Mouse (Mus musculus): ENCODE data around the gene Tnip1.
"Not testable (repeated sequence)": the region's sequence is repeated elsewhere in the genome, so short reads cannot be mapped to it uniquely, and the experiment has no call there.

Gene Tnip1

GRCm38 (mm10) chr11:54972049-54972723, 9.5 kb upstream of the Tnip1 start:
- DNase-seq (ENCODE audit: low read depth): peak; percentile 91

- peak; percentile 45 for DNase-seq (ENCODE audit: low read depth)
These were observed 8.8 kb upstream of the Tnip1 start for GRCm38 (mm10) chr11:54971365-54972048.

GRCm38 (mm10) chr11:54965234-54965633, 2.5 kb upstream of the Tnip1 start:
- no peak for DNase-seq (ENCODE audit: low read depth)

GRCm38 (mm10) chr11:54961921-54962320, 796 bp downstream of the Tnip1 start:
- DNase-seq (ENCODE audit: low read depth): peak; percentile 59

- peak; percentile 81 for DNase-seq (ENCODE audit: low read depth)
These were observed 1.4 kb downstream of the Tnip1 start for GRCm38 (mm10) chr11:54961164-54961850.

GRCm38 (mm10) chr11:54960251-54960650, 2.5 kb downstream of the Tnip1 start:
- DNase-seq (ENCODE audit: low read depth): peak; percentile 75

GRCm38 (mm10) chr11:54958571-54959073, 4.1 kb downstream of the Tnip1 start:
- peak; percentile 93 for DNase-seq (ENCODE audit: low read depth)

- DNase-seq (ENCODE audit: low read depth): peak; percentile 68
These were observed 5.0 kb downstream of the Tnip1 start for GRCm38 (mm10) chr11:54957708-54958107.

GRCm38 (mm10) chr11:54956912-54957311, 5.8 kb downstream of the Tnip1 start:
- peak; percentile 88 for DNase-seq (ENCODE audit: low read depth)

- DNase-seq (ENCODE audit: low read depth): peak; percentile 99
These were observed 6.8 kb downstream of the Tnip1 start for GRCm38 (mm10) chr11:54955735-54956480.

- not testable (repeated sequence) for DNase-seq (ENCODE audit: low read depth)
These were observed 7.3 kb downstream of the Tnip1 start for GRCm38 (mm10) chr11:54955400-54955734.

- peak; percentile 56 for DNase-seq (ENCODE audit: low read depth)
These were observed 8.0 kb downstream of the Tnip1 start for GRCm38 (mm10) chr11:54954716-54955115.

- DNase-seq (ENCODE audit: low read depth): peak; percentile 85
These were observed 8.7 kb downstream of the Tnip1 start for GRCm38 (mm10) chr11:54953993-54954446.

- peak; percentile 75 for DNase-seq (ENCODE audit: low read depth)
These were observed 10.1 kb downstream of the Tnip1 start for GRCm38 (mm10) chr11:54952651-54953050.

- DNase-seq (ENCODE audit: low read depth): no peak
These were observed 12.0 kb downstream of the Tnip1 start for GRCm38 (mm10) chr11:54950684-54951083.

- no peak for DNase-seq (ENCODE audit: low read depth)
These were observed 13.0 kb downstream of the Tnip1 start for GRCm38 (mm10) chr11:54949717-54950116.

- no peak for DNase-seq (ENCODE audit: low read depth)
These were observed 18.0 kb downstream of the Tnip1 start for GRCm38 (mm10) chr11:54944702-54945101.

GRCm38 (mm10) chr11:54940056-54940455, 22.7 kb downstream of the Tnip1 start:
- DNase-seq (ENCODE audit: low read depth): no peak

- no peak for DNase-seq (ENCODE audit: low read depth)
These were observed 23.2 kb downstream of the Tnip1 start for GRCm38 (mm10) chr11:54939501-54939900.

GRCm38 (mm10) chr11:54936771-54937140, 26.0 kb downstream of the Tnip1 start:
- peak; percentile 35 for DNase-seq (ENCODE audit: low read depth)

- DNase-seq (ENCODE audit: low read depth): peak; percentile 57
These were observed 26.5 kb downstream of the Tnip1 start for GRCm38 (mm10) chr11:54936035-54936770.

Data from induced T-regulatory cell, adult 2 months (primary cell).